Comparison of ENCODE assay signal across 9 mouse cellular contexts in genomic region chr2:12300449-12301228, GRCm38 (mm10). TPM values are rescaled to one million over a fixed set of nuclear protein-coding genes. Genes with fewer than 3 reads are reported as not detected.
DNase-seq lines count a peak whose midpoint lies in the region; ATAC-seq and TF ChIP-seq lines count a peak whose summit lies in the region.
"Had no signal": no experiment of that assay in that cellular context is flagged by ENCODE, and none has a peak within 500 bp of the region (broad histone marks: within the 10 kb centered on the region; RNA-seq: fewer than 3 reads in every experiment).

No protein-coding gene starts in this region.

- peak; percentile 82 for DNase-seq in heart, adult 11 months
- DNase-seq in heart, adult 8-10 months (ENCODE audit: low spot score): no peak
- no peak for DNase-seq in liver, postnatal 0 days
- no peak for DNase-seq in urinary bladder, adult 18-20 months (ENCODE audit: low spot score in 2 of 2)
- no peak for DNase-seq in thymus, postnatal 25 days
- no peak for DNase-seq in T-cell, adult 2 months (ENCODE audit: low spot score)

- TF ChIP-seq CTCF in cortical plate, adult 2 months (IDR thresholded peaks at IDR 0.05; ENCODE audit: extremely low read depth, insufficient read depth, low read length): no peak
- no peak for TF ChIP-seq CTCF in liver, postnatal 0 days (IDR thresholded peaks at IDR 0.05; ENCODE audit: low read depth)

- no peak overlapping the region for H3K9ac ChIP-seq in hindbrain, embryonic 16.5 days (ENCODE audit: low read depth, low read length)
- H3K9ac ChIP-seq in liver, postnatal 0 days (replicated peaks): no peak overlapping the region

- no peaks in the 10 kb centered on the region; the same call in 1 of the 2 replicates for H3K4me1 ChIP-seq in cortical plate, adult 2 months (ENCODE audit: control insufficient read depth, insufficient read depth, low read length)
- no peaks in the 10 kb centered on the region; the same call in 1 of the 2 replicates for H3K4me1 ChIP-seq in hindbrain, embryonic 16.5 days (ENCODE audit: control insufficient read depth, insufficient read depth, low read depth, low read length)
- peaks cover 4% of the 10 kb centered on the region; the same call in 1 of the 2 replicates for H3K4me1 ChIP-seq in liver, postnatal 0 days (ENCODE audit: insufficient read depth)

- no peaks in the 10 kb centered on the region for H3K9me3 ChIP-seq in hindbrain, embryonic 16.5 days (ENCODE audit: control insufficient read depth, low read length)
- no peaks in the 10 kb centered on the region for H3K9me3 ChIP-seq in liver, postnatal 0 days (ENCODE audit: low read length)

- no peak for TF ChIP-seq EP300 in liver, postnatal 0 days (IDR thresholded peaks at IDR 0.05; ENCODE audit: low read depth)

- H3K36me3 ChIP-seq in hindbrain, embryonic 16.5 days (ENCODE audit: control insufficient read depth, insufficient read depth, low read length): no peaks in the 10 kb centered on the region
- no peaks in the 10 kb centered on the region for H3K36me3 ChIP-seq in liver, postnatal 0 days (replicated peaks; ENCODE audit: insufficient read depth, low read length)

- H3K27ac ChIP-seq in cortical plate, adult 2 months (ENCODE audit: insufficient read depth, low read length): no peak overlapping the region
- H3K27ac ChIP-seq in hindbrain, embryonic 16.5 days (ENCODE audit: low read depth, low read length): no peak overlapping the region
- H3K27ac ChIP-seq in liver, postnatal 0 days (ENCODE audit: low read depth): no peak overlapping the region

- no peaks in the 10 kb centered on the region; the same call in 1 of the 2 replicates for H3K27me3 ChIP-seq in hindbrain, embryonic 16.5 days (replicated peaks; ENCODE audit: control insufficient read depth, insufficient read depth, low read length)
- H3K27me3 ChIP-seq in liver, postnatal 0 days (ENCODE audit: insufficient read depth, low read length): peaks cover 19% of the 10 kb centered on the region

- 77% methylated on average over 15 of the region's 15 CpGs for WGBS in hindbrain, embryonic 16.5 days
- WGBS in liver, postnatal 0 days (ENCODE audit: insufficient replicate concordance): 61% methylated on average over 15 of the region's 15 CpGs

- ATAC-seq in hindbrain, embryonic 16.5 days: no peak
- no peak for ATAC-seq in liver, postnatal 0 days

- peak overlapping the region; percentile 94 for H3K4me2 ChIP-seq in hindbrain, embryonic 16.5 days (ENCODE audit: low read length)
- peak overlapping the region; percentile 86 for H3K4me2 ChIP-seq in liver, postnatal 0 days (ENCODE audit: low read depth, low read length)

- peak overlapping the region; percentile 51 for H3K4me3 ChIP-seq in cortical plate, adult 2 months (ENCODE audit: insufficient read depth, low read length)
- peak overlapping the region; percentile 80 for H3K4me3 ChIP-seq in hindbrain, embryonic 16.5 days (ENCODE audit: low read length)
- peak overlapping the region; percentile 54; the same call in 1 of the 2 replicates for H3K4me3 ChIP-seq in liver, postnatal 0 days (ENCODE audit: low read depth, low read length)

- TF ChIP-seq POLR2A in cortical plate, adult 2 months (IDR thresholded peaks at IDR 0.05; ENCODE audit: extremely low read depth, insufficient read depth, low read length): no peak

RNA-seq across cellular contexts. Expression of gene Itga8, which starts 1.1 kb away (rescaled TPM):
- 1 to 10 TPM; 2.8 to 7.7 (median 3.9) TPM for total RNA-seq in heart, adult 8-10 months (2022)
- polyA plus RNA-seq in cortical plate, adult 2 months (2012; rRNA removed): 5.0 and 6.1 TPM in 2 replicates
- 3.1 and 4.0 TPM in 2 replicates for polyA plus RNA-seq in hindbrain, embryonic 16.5 days (2015; fragmentation: Nextera tagmentation; extraction: Ambion mirVana)
- polyA plus RNA-seq in liver, postnatal 0 days (2015; fragmentation: Nextera tagmentation; extraction: Ambion mirVana): 1.7 and 2.0 TPM in 2 replicates
- polyA plus RNA-seq: C2C12 had no signal
